Mouse (Mus musculus) stomach, embryonic 16.5 days (tissue): ENCODE results near the gene Cldn2. TPM values are rescaled to one million over a fixed set of nuclear protein-coding genes. Genes with fewer than 3 reads are reported as not detected.

Experiments
- polyA plus RNA-seq: library from polyadenylated mRNA; unstranded; fragments of >200 nt; fragmentation: Nextera tagmentation; extraction: Ambion mirVana; gene quantifications from 2 replicates; pipeline ENCODE4 v1.2.1, GENCODE M21; 2015

Gene Cldn2
- polyA plus RNA-seq, 1 experiment from 2014 or later: 13.4 TPM

Other genes starting within 250 kb of the Cldn2 start
- 45.8 and 46.0 TPM in 2 replicates for gene Rnf128, start 237.5 kb upstream of the Cldn2 start, polyA plus RNA-seq
- 4.1 and 4.7 TPM in 2 replicates for gene Tbc1d8b, start 115.8 kb upstream of the Cldn2 start, polyA plus RNA-seq
- gene Gm15013, start 86.3 kb upstream of the Cldn2 start, polyA plus RNA-seq: 0.30 and 0.45 TPM in 2 replicates
- gene Ripply1, start 18.5 kb upstream of the Cldn2 start, polyA plus RNA-seq: 0.45 TPM in 1 of 2 replicates, not detected in the other
- gene Morc4, start 70.8 kb downstream of the Cldn2 start, polyA plus RNA-seq: 11.9 and 18.0 TPM in 2 replicates
- 3.1 and 4.1 TPM in 2 replicates for gene Rbm41, start 197.8 kb downstream of the Cldn2 start, polyA plus RNA-seq